In genomic region chr17:65884691-65885397, GRCm38 (mm10) we compare ENCODE assay signal across 8 mouse cellular contexts. TPM values are rescaled to one million over a fixed set of nuclear protein-coding genes. Genes with fewer than 3 reads are reported as not detected.
DNase-seq lines count a peak whose midpoint lies in the region; ATAC-seq lines count a peak whose summit lies in the region.

No protein-coding gene starts in this region.

- ATAC-seq in hindbrain, embryonic 11.5 days (ENCODE audit: low FRiP score): peak; percentile 100

- H3K9me3 ChIP-seq in hindbrain, embryonic 11.5 days (ENCODE audit: control insufficient read depth, low read length): no peaks in the 10 kb centered on the region

- H3K4me3 ChIP-seq in hindbrain, embryonic 11.5 days (ENCODE audit: low read depth, low read length): peak overlapping the region; percentile 91

- no peaks in the 10 kb centered on the region for H3K27me3 ChIP-seq in hindbrain, embryonic 11.5 days (ENCODE audit: control insufficient read depth, insufficient read depth, low read length)

- DNase-seq in Muller cell, postnatal 12 days (ENCODE audit: inconsistent ontology term): peak; percentile 99
- peak; percentile 100 for DNase-seq in cerebellum, adult 9-11 months
- peak; percentile 99 to 100 for DNase-seq in frontal cortex, adult 2 months (ENCODE audit: extremely low spot score in 1 of 2, low spot score in 1 of 2)
- DNase-seq in hindbrain, embryonic 11.5 days (ENCODE audit: low spot score): peak; percentile 99
- peak; percentile 98 to 99 for DNase-seq in layer of hippocampus, postnatal 10 days (ENCODE audit: low spot score in 2 of 2)
- DNase-seq in lung, postnatal 10 days: peak; percentile 100
- peak; percentile 99 for DNase-seq in ovary, postnatal 36 days (ENCODE audit: low spot score)
- peak; percentile 99 for DNase-seq in thymus, postnatal 25 days

- H3K9ac ChIP-seq in hindbrain, embryonic 11.5 days (ENCODE audit: low read depth, low read length): peak overlapping the region; percentile 82

- 0% methylated on average over 45 of the region's 67 CpGs for WGBS in hindbrain, embryonic 11.5 days

- peak overlapping the region; percentile 91 for H3K27ac ChIP-seq in hindbrain, embryonic 11.5 days (ENCODE audit: low read depth, low read length)

- H3K4me2 ChIP-seq in hindbrain, embryonic 11.5 days (replicated peaks; ENCODE audit: low read depth, low read length): peak overlapping the region; percentile 88

- H3K4me1 ChIP-seq in hindbrain, embryonic 11.5 days (replicated peaks; ENCODE audit: control insufficient read depth, insufficient read depth, low read length): peaks cover 8% of the 10 kb centered on the region

- H3K36me3 ChIP-seq in hindbrain, embryonic 11.5 days (ENCODE audit: control insufficient read depth, insufficient read depth, low read length): no peaks in the 10 kb centered on the region

RNA-seq across cellular contexts. Expression of gene Ralbp1, which starts 0.8 kb away (rescaled TPM):
- polyA plus RNA-seq in frontal cortex, adult 2 months (2012; rRNA removed): 50.2 and 51.9 TPM in 2 replicates
- polyA plus RNA-seq in hindbrain, embryonic 11.5 days (2014; fragmentation: Nextera tagmentation; extraction: Ambion mirVana): 47.6 and 47.7 TPM in 2 replicates
- total RNA-seq in layer of hippocampus, postnatal 10 days (2021): 10 to 100 TPM; 36.2 to 38.8 TPM

Comparison
In these comparisons a context has a peak if more than half of its experiments do, and no peak if none do; other contexts are left out.
1. Peak in every context shown above with its lines: DNase-seq, ATAC-seq, H3K4me3 ChIP-seq and H3K27ac ChIP-seq.